Mouse (Mus musculus): ENCODE data around the gene 4921536K21Rik. TPM values are rescaled to one million over a fixed set of nuclear protein-coding genes. Genes with fewer than 3 reads are reported as not detected.

4921536K21Rik gene
- polyA plus RNA-seq, 1 experiment from 2014 or later = 0.13 TPM

- no peak for ATAC-seq (ENCODE audit: insufficient read depth, low FRiP score)
- no peaks in the 10 kb centered on the region for H3K27me3 ChIP-seq (ENCODE audit: control insufficient read depth, insufficient read depth, low read length)
- H3K4me2 ChIP-seq (ENCODE audit: low read depth, low read length) = no peak overlapping the region
- H3K36me3 ChIP-seq (ENCODE audit: control insufficient read depth, insufficient read depth, low read length) = no peaks in the 10 kb centered on the region
- WGBS = 94% methylated on average over 10 of the region's 10 CpGs
- no peaks in the 10 kb centered on the region; the same call in 1 of the 2 replicates for H3K9me3 ChIP-seq (replicated peaks; ENCODE audit: control insufficient read depth, low read length)
- H3K9ac ChIP-seq (ENCODE audit: low read length) = no peak overlapping the region
- H3K27ac ChIP-seq (ENCODE audit: low read length) = no peak overlapping the region
- H3K4me3 ChIP-seq (replicated peaks; ENCODE audit: low read length) = no peak overlapping the region
- H3K4me1 ChIP-seq (ENCODE audit: control insufficient read depth, insufficient read depth, low read length) = no peaks in the 10 kb centered on the region
These were observed 41.9 kb downstream of the 4921536K21Rik start for GRCm38 (mm10) chr11:3853031-3853430.

GRCm38 (mm10) chr11:3851872-3852271 is 43.0 kb downstream of the 4921536K21Rik start:
- no peaks in the 10 kb centered on the region; the same call in 1 of the 2 replicates for H3K9me3 ChIP-seq (replicated peaks; ENCODE audit: control insufficient read depth, low read length)
- no peaks in the 10 kb centered on the region for H3K36me3 ChIP-seq (ENCODE audit: control insufficient read depth, insufficient read depth, low read length)
- WGBS = 78% methylated on average over 4 of the region's 4 CpGs
- H3K9ac ChIP-seq (ENCODE audit: low read length) = no peak overlapping the region
- H3K4me1 ChIP-seq (ENCODE audit: control insufficient read depth, insufficient read depth, low read length) = no peaks in the 10 kb centered on the region
- no peak overlapping the region for H3K4me2 ChIP-seq (ENCODE audit: low read depth, low read length)
- ATAC-seq (ENCODE audit: insufficient read depth, low FRiP score) = no peak
- H3K4me3 ChIP-seq (replicated peaks; ENCODE audit: low read length) = no peak overlapping the region
- H3K27me3 ChIP-seq (ENCODE audit: control insufficient read depth, insufficient read depth, low read length) = no peaks in the 10 kb centered on the region
- H3K27ac ChIP-seq (ENCODE audit: low read length) = no peak overlapping the region

- WGBS = 49% methylated on average over 5 of the region's 5 CpGs
- no peaks in the 10 kb centered on the region for H3K4me1 ChIP-seq (ENCODE audit: control insufficient read depth, insufficient read depth, low read length)
- ATAC-seq (ENCODE audit: insufficient read depth, low FRiP score) = no peak
- no peak overlapping the region for H3K27ac ChIP-seq (ENCODE audit: low read length)
- H3K4me2 ChIP-seq (ENCODE audit: low read depth, low read length) = no peak overlapping the region
- no peak overlapping the region for H3K9ac ChIP-seq (ENCODE audit: low read length)
- no peak overlapping the region for H3K4me3 ChIP-seq (replicated peaks; ENCODE audit: low read length)
- H3K27me3 ChIP-seq (ENCODE audit: control insufficient read depth, insufficient read depth, low read length) = no peaks in the 10 kb centered on the region
- no peaks in the 10 kb centered on the region; the same call in 1 of the 2 replicates for H3K9me3 ChIP-seq (replicated peaks; ENCODE audit: control insufficient read depth, low read length)
- no peaks in the 10 kb centered on the region for H3K36me3 ChIP-seq (ENCODE audit: control insufficient read depth, insufficient read depth, low read length)
These were observed 44.1 kb downstream of the 4921536K21Rik start for GRCm38 (mm10) chr11:3850746-3851277.

- WGBS = 73% methylated on average over 2 of the region's 2 CpGs
- Histone ChIP-seq H3K36me3 (ENCODE audit: control insufficient read depth, insufficient read depth, low read length) (no peaks in the 10 kb centered on the region), H3K9me3 (replicated peaks; ENCODE audit: control insufficient read depth, low read length) (no peaks in the 10 kb centered on the region; the same call in 1 of the 2 replicates), H3K4me2 (ENCODE audit: low read depth, low read length) (no peak overlapping the region), H3K27ac (ENCODE audit: low read length) (no peak overlapping the region), H3K27me3 (ENCODE audit: control insufficient read depth, insufficient read depth, low read length) (no peaks in the 10 kb centered on the region), H3K4me3 (replicated peaks; ENCODE audit: low read length) (no peak overlapping the region), H3K4me1 (ENCODE audit: control insufficient read depth, insufficient read depth, low read length) (no peaks in the 10 kb centered on the region), H3K9ac (ENCODE audit: low read length) (no peak overlapping the region)
- no peak for ATAC-seq (ENCODE audit: insufficient read depth, low FRiP score)
These were observed 44.6 kb downstream of the 4921536K21Rik start for GRCm38 (mm10) chr11:3850315-3850614.

GRCm38 (mm10) chr11:3849469-3850314 is 45.2 kb downstream of the 4921536K21Rik start:
- H3K9me3 ChIP-seq (replicated peaks; ENCODE audit: control insufficient read depth, low read length) = no peaks in the 10 kb centered on the region; the same call in 1 of the 2 replicates
- WGBS = 72% methylated on average over 15 of the region's 15 CpGs
- H3K4me1 ChIP-seq (ENCODE audit: control insufficient read depth, insufficient read depth, low read length) = no peaks in the 10 kb centered on the region
- no peak overlapping the region for H3K4me3 ChIP-seq (replicated peaks; ENCODE audit: low read length)
- no peaks in the 10 kb centered on the region for H3K27me3 ChIP-seq (ENCODE audit: control insufficient read depth, insufficient read depth, low read length)
- H3K4me2 ChIP-seq (ENCODE audit: low read depth, low read length) = no peak overlapping the region
- H3K9ac ChIP-seq (ENCODE audit: low read length) = no peak overlapping the region
- H3K36me3 ChIP-seq (ENCODE audit: control insufficient read depth, insufficient read depth, low read length) = no peaks in the 10 kb centered on the region
- ATAC-seq (ENCODE audit: insufficient read depth, low FRiP score) = 0 out of 2 replicates have a peak, but pooled peaks have one; percentile 21
- H3K27ac ChIP-seq (ENCODE audit: low read length) = no peak overlapping the region

- Histone ChIP-seq H3K4me1 (ENCODE audit: control insufficient read depth, insufficient read depth, low read length) (no peaks in the 10 kb centered on the region), H3K9me3 (replicated peaks; ENCODE audit: control insufficient read depth, low read length) (no peaks in the 10 kb centered on the region), H3K4me3 (replicated peaks; ENCODE audit: low read length) (no peak overlapping the region), H3K27me3 (ENCODE audit: control insufficient read depth, insufficient read depth, low read length) (no peaks in the 10 kb centered on the region), H3K4me2 (ENCODE audit: low read depth, low read length) (no peak overlapping the region), H3K27ac (ENCODE audit: low read length) (no peak overlapping the region), H3K9ac (ENCODE audit: low read length) (no peak overlapping the region), H3K36me3 (ENCODE audit: control insufficient read depth, insufficient read depth, low read length) (no peaks in the 10 kb centered on the region)
- ATAC-seq (ENCODE audit: insufficient read depth, low FRiP score) = no peak
- WGBS = 74% methylated on average over 2 of the region's 2 CpGs
These were observed 48.5 kb downstream of the 4921536K21Rik start for GRCm38 (mm10) chr11:3846351-3846750.

GRCm38 (mm10) chr11:3843943-3844734 is 50.8 kb downstream of the 4921536K21Rik start:
- no peak overlapping the region for H3K9ac ChIP-seq (ENCODE audit: low read length)
- no peak overlapping the region for H3K4me2 ChIP-seq (ENCODE audit: low read depth, low read length)
- no peak overlapping the region for H3K4me3 ChIP-seq (replicated peaks; ENCODE audit: low read length)
- no peak for ATAC-seq (ENCODE audit: insufficient read depth, low FRiP score)
- no peaks in the 10 kb centered on the region for H3K36me3 ChIP-seq (ENCODE audit: control insufficient read depth, insufficient read depth, low read length)
- no peaks in the 10 kb centered on the region for H3K27me3 ChIP-seq (ENCODE audit: control insufficient read depth, insufficient read depth, low read length)
- no peaks in the 10 kb centered on the region for H3K4me1 ChIP-seq (ENCODE audit: control insufficient read depth, insufficient read depth, low read length)
- H3K27ac ChIP-seq (ENCODE audit: low read length) = no peak overlapping the region
- 74% methylated on average over 17 of the region's 17 CpGs for WGBS
- H3K9me3 ChIP-seq (replicated peaks; ENCODE audit: control insufficient read depth, low read length) = no peaks in the 10 kb centered on the region

Data from stomach, embryonic 16.5 days (tissue).